Mouse (Mus musculus) heart, adult 8-10 months (tissue): ENCODE results near the gene Cacna1b. TPM values are rescaled to one million over a fixed set of nuclear protein-coding genes. Genes with fewer than 3 reads are reported as not detected.

Source experiments
- DNase-seq: peaks from one replicate; pipeline ENCODE4 v3.0.0; 2022; ENCODE audit warnings: low spot score
- total RNA-seq, 4 experiments: library from RNA; stranded (reverse); gene quantifications; 2 replicates each; pipeline ENCODE4 v1.2.4; 2022

The Cacna1b gene
- total RNA-seq, 4 experiments from 2014 or later: 0.32 to 1.1 (median 0.33) TPM; not detected in 1

- DNase-seq: no peak
Observed at GRCm38 (mm10) chr2:24646452-24647146, 116.4 kb downstream of the Cacna1b start.

- no peak for DNase-seq
Observed at GRCm38 (mm10) chr2:24642834-24643233, 120.1 kb downstream of the Cacna1b start.

- DNase-seq: no peak
Observed at GRCm38 (mm10) chr2:24638102-24638954, 124.6 kb downstream of the Cacna1b start.

- no peak for DNase-seq
Observed at GRCm38 (mm10) chr2:24633645-24634044, 129.3 kb downstream of the Cacna1b start.

GRCm38 (mm10) chr2:24617141-24617540 is 145.8 kb downstream of the Cacna1b start:
- DNase-seq: no peak

- no peak for DNase-seq
Observed at GRCm38 (mm10) chr2:24609789-24610188, 153.2 kb downstream of the Cacna1b start.

GRCm38 (mm10) chr2:24608765-24609138 is 154.2 kb downstream of the Cacna1b start:
- no peak for DNase-seq

- no peak for DNase-seq
Observed at GRCm38 (mm10) chr2:24607905-24608764, 154.8 kb downstream of the Cacna1b start.

GRCm38 (mm10) chr2:24606531-24606930 is 156.4 kb downstream of the Cacna1b start:
- no peak for DNase-seq

- DNase-seq: peak; percentile 22
Observed at GRCm38 (mm10) chr2:24605096-24605495, 157.9 kb downstream of the Cacna1b start.

GRCm38 (mm10) chr2:24589426-24589825 is 173.5 kb downstream of the Cacna1b start:
- no peak for DNase-seq

- DNase-seq: no peak
Observed at GRCm38 (mm10) chr2:24587999-24588398, 175.0 kb downstream of the Cacna1b start.

- peak; percentile 29 for DNase-seq
Observed at GRCm38 (mm10) chr2:24574616-24575015, 188.3 kb downstream of the Cacna1b start.

GRCm38 (mm10) chr2:24570917-24571316 is 192.0 kb downstream of the Cacna1b start:
- peak; percentile 9 for DNase-seq

GRCm38 (mm10) chr2:24568555-24568954 is 194.4 kb downstream of the Cacna1b start:
- DNase-seq: peak; percentile 66

- no peak for DNase-seq
Observed at GRCm38 (mm10) chr2:24562547-24563290, 200.2 kb downstream of the Cacna1b start.

- DNase-seq: no peak
Observed at GRCm38 (mm10) chr2:24561946-24562345, 201.0 kb downstream of the Cacna1b start.

- DNase-seq: no peak
Observed at GRCm38 (mm10) chr2:24560201-24560600, 202.8 kb downstream of the Cacna1b start.

- peak; percentile 3 for DNase-seq
Observed at GRCm38 (mm10) chr2:24556347-24556746, 206.6 kb downstream of the Cacna1b start.

GRCm38 (mm10) chr2:24553962-24554361 is 209.0 kb downstream of the Cacna1b start:
- DNase-seq: no peak
